In genomic region chr16:19063401-19063762, GRCm38 (mm10) we compare ENCODE assay signal across 23 mouse cellular contexts.
DNase-seq lines count a peak whose midpoint lies in the region; ATAC-seq and TF ChIP-seq lines count a peak whose summit lies in the region.
"Had no signal": no experiment of that assay in that cellular context is flagged by ENCODE, and none has a peak within 500 bp of the region (broad histone marks: within the 10 kb centered on the region; RNA-seq: fewer than 3 reads in every experiment).

No protein-coding gene starts in this region.

- intact Hi-C loops in left cerebral cortex, postnatal 36 days (cut with DNase I), result no loop called here

- in situ Hi-C loops in CH12.LX (cut with MboI; ENCODE audit: low pct_ligation_motif_present, low pct_unique_long_range_greater_than_20kb, low sequenced_read_pairs), result loop anchor here (5.0 to 10.0 kb wide), 2 partner anchors 36 to 59 kb away; no protein-coding TSS in a partner anchor

- dilution Hi-C loops in CH12.LX (cut with MboI; ENCODE audit: extremely low pct_ligation_motif_present, extremely low pct_unique_long_range_greater_than_20kb, low sequenced_read_pairs), result no loop called here

- peak overlapping the region; percentile 98 for H3K27ac ChIP-seq in CH12.LX (ENCODE audit: insufficient read depth, low read depth)
- H3K27ac ChIP-seq in lung, postnatal 0 days (ENCODE audit: low read length), result no peak overlapping the region
- H3K27ac ChIP-seq: embryonic facial prominence, embryonic 13.5 days; embryonic facial prominence, embryonic 15.5 days; forebrain, embryonic 10.5 days; forebrain, embryonic 12.5 days had no signal

- TF ChIP-seq RAD21 in CH12.LX (IDR thresholded peaks at IDR 0.05; ENCODE audit: low read depth, low read length), result no peak

- no peak for ATAC-seq in lung, postnatal 0 days
- ATAC-seq: CD4-positive, CD25-positive, alpha-beta regulatory T cell, adult 4 months; forebrain, embryonic 14.5 days; forebrain, embryonic 16.5 days had no signal

- H3K4me3 ChIP-seq in CH12.LX (replicated peaks in 1 of 3; ENCODE audit: low read depth in 2 of 3, low read length in 2 of 3, poor library complexity in 1 of 3), result peak overlapping the region; percentile 42 to 51 (median 49)
- no peak overlapping the region for H3K4me3 ChIP-seq in lung, postnatal 0 days (ENCODE audit: low read depth, low read length)
- H3K4me3 ChIP-seq: embryonic facial prominence, embryonic 13.5 days; embryonic facial prominence, embryonic 15.5 days; erythroblast, embryonic 14.5 days; forebrain, embryonic 10.5 days; forebrain, embryonic 12.5 days had no signal

- no peaks in the 10 kb centered on the region for H3K27me3 ChIP-seq in CH12.LX (replicated peaks)
- H3K27me3 ChIP-seq in splenic B cell, adult 2 months (ENCODE audit: control insufficient read depth, insufficient read depth, low read length, poor library complexity, severe bottlenecking), result no peaks in the 10 kb centered on the region
- H3K27me3 ChIP-seq in lung, postnatal 0 days (replicated peaks; ENCODE audit: insufficient read depth, low read length), result no peaks in the 10 kb centered on the region
- H3K27me3 ChIP-seq: embryonic facial prominence, embryonic 13.5 days; embryonic facial prominence, embryonic 15.5 days; forebrain, embryonic 12.5 days had no signal

- H3K79me2 ChIP-seq in CH12.LX (replicated peaks; ENCODE audit: control insufficient read depth, extremely low read depth, insufficient read depth, poor library complexity, severe bottlenecking), result peaks cover 22% of the 10 kb centered on the region

- no peaks in the 10 kb centered on the region for H3K9me3 ChIP-seq in CH12.LX (replicated peaks; ENCODE audit: low read length)
- H3K9me3 ChIP-seq in lung, postnatal 0 days (ENCODE audit: low read length), result no peaks in the 10 kb centered on the region
- H3K9me3 ChIP-seq: embryonic facial prominence, embryonic 13.5 days; embryonic facial prominence, embryonic 15.5 days; forebrain, embryonic 10.5 days; forebrain, embryonic 12.5 days had no signal

- peaks cover 22 to 90% of the 10 kb centered on the region in 2 experiments for H3K4me1 ChIP-seq in CH12.LX (ENCODE audit: control insufficient read depth in 1 of 2, insufficient read depth in 2 of 2)
- no peaks in the 10 kb centered on the region for H3K4me1 ChIP-seq in lung, postnatal 0 days (ENCODE audit: insufficient read depth, low read depth, low read length)
- H3K4me1 ChIP-seq: embryonic facial prominence, embryonic 13.5 days; embryonic facial prominence, embryonic 15.5 days; forebrain, embryonic 10.5 days; forebrain, embryonic 12.5 days had no signal

- DNase-seq in A20 (ENCODE audit: low read depth, low spot score) (peak; percentile 87), CH12.LX (ENCODE audit: extremely low read depth) (peak; percentile 43)
- DNase-seq in splenic B cell, adult 2 months (ENCODE audit: low read depth, low spot score), result peak; percentile 37
- DNase-seq in left cerebral cortex, postnatal 36 days (ENCODE audit: low spot score in 2 of 2), result no peak
- no peak for DNase-seq in lung, postnatal 0 days (ENCODE audit: low spot score)
- DNase-seq: adrenal gland, adult 2 months; adrenal gland, postnatal 10 days; adrenal gland, postnatal 25 days; B cell, adult 2 months; cerebellum, adult 18-20 months; cerebellum, adult 8-10 months; cerebellum, adult 9-11 months; cerebellum, postnatal 14 days; cerebellum, postnatal 36 days; embryo, embryonic 11 days had no signal

- no peak for TF ChIP-seq POLR2A in CH12.LX (IDR thresholded peaks at IDR 0.05; ENCODE audit: low read depth, low read length)

- no peak for TF ChIP-seq CTCF in CH12.LX (conservative IDR thresholded peaks at IDR 0.05 in 1 of 2, IDR thresholded peaks at IDR 0.05 in 1 of 2; ENCODE audit: low read depth in 2 of 2, low read length in 2 of 2)
- no peak for TF ChIP-seq CTCF in lung, postnatal 0 days (IDR thresholded peaks at IDR 0.05)

- peaks cover 12 to 22% of the 10 kb centered on the region in 2 experiments for H3K36me3 ChIP-seq in CH12.LX (replicated peaks in 1 of 2; ENCODE audit: control insufficient read depth in 1 of 2, insufficient read depth in 1 of 2, low read length in 1 of 2)
- H3K36me3 ChIP-seq in splenic B cell, adult 2 months (ENCODE audit: control insufficient read depth, insufficient read depth, low read length, poor library complexity, severe bottlenecking), result peaks cover 12% of the 10 kb centered on the region; the same call in 1 of the 2 replicates
- no peaks in the 10 kb centered on the region for H3K36me3 ChIP-seq in lung, postnatal 0 days (ENCODE audit: insufficient read depth, low read length)
- H3K36me3 ChIP-seq: embryonic facial prominence, embryonic 13.5 days; embryonic facial prominence, embryonic 15.5 days; forebrain, embryonic 10.5 days; forebrain, embryonic 12.5 days had no signal

- H3K9ac ChIP-seq in CH12.LX (ENCODE audit: insufficient read depth, low read depth), result peak overlapping the region; percentile 75
- no peak overlapping the region for H3K9ac ChIP-seq in lung, postnatal 0 days (replicated peaks; ENCODE audit: low read depth)
- H3K9ac ChIP-seq: embryonic facial prominence, embryonic 13.5 days; embryonic facial prominence, embryonic 15.5 days; forebrain, embryonic 12.5 days had no signal

- H3K4me2 ChIP-seq in CH12.LX (ENCODE audit: insufficient read depth, low read depth, poor library complexity, severe bottlenecking), result peak overlapping the region; percentile 69
- no peak overlapping the region for H3K4me2 ChIP-seq in lung, postnatal 0 days (replicated peaks; ENCODE audit: low read depth, low read length)
- H3K4me2 ChIP-seq: embryonic facial prominence, embryonic 13.5 days; embryonic facial prominence, embryonic 15.5 days; forebrain, embryonic 12.5 days had no signal

- TF ChIP-seq EP300 in CH12.LX (IDR thresholded peaks at IDR 0.05; ENCODE audit: low read length), result no peak
- TF ChIP-seq EP300 in lung, postnatal 0 days (IDR thresholded peaks at IDR 0.05), result no peak

TF ChIP-seq in CH12.LX, 34 proteins besides CTCF, POLR2A, EP300 and RAD21:
- TF ChIP-seq CHD1 (IDR thresholded peaks at IDR 0.05; ENCODE audit: low read depth, low read length) (no peak; the same call in 1 of the 2 replicates), ZMIZ1 (IDR thresholded peaks at IDR 0.05; ENCODE audit: low read depth, low read length) (0 out of 2 replicates have a peak, but pooled peaks have one; percentile 3), TBP (conservative IDR thresholded peaks at IDR 0.05; ENCODE audit: low read depth, low read length) (peak; percentile 52; the same call in 1 of the 2 replicates), TCF12 (IDR thresholded peaks at IDR 0.05; ENCODE audit: low read depth, low read length) (peak; percentile 49; the same call in 1 of the 2 replicates)

Comparison
In these comparisons a context has a peak if more than half of its experiments do, and no peak if none do; other contexts are left out.
1. DNase-seq: peak in A20 (single experiment), CH12.LX (single experiment) and splenic B cell, adult 2 months (single experiment); none in left cerebral cortex, postnatal 36 days (0 of 2) and lung, postnatal 0 days (single experiment).